Mouse (Mus musculus): ENCODE measurements around the gene Lhx4.

The Lhx4 gene

DNA sequence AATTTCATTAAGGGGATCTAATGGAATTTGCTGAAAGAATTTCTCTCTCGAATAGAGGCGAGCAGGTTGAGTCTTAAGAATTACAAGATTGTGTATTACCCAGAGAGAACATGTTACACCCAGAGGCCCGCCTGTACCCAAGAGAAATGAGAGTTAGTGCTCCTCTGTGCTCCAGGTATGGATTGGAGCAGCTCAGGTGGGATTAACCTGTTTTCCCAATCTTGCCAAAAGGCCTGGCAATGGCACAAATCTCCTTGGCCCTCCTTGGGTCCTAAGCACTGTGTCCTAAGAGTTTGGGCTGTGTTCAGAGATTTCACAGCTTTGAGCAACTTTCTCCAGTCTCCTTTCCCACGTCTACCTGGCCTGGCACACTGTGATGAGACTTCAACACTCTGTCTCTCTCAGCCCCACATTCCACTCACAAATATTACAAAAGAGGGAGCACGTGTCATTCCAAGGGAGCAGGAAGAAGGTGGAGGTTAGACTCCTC is 48.2 kb downstream of the Lhx4 start:
- DNase-seq (ENCODE audit: low spot score in 2 of 2): no peak

DNA sequence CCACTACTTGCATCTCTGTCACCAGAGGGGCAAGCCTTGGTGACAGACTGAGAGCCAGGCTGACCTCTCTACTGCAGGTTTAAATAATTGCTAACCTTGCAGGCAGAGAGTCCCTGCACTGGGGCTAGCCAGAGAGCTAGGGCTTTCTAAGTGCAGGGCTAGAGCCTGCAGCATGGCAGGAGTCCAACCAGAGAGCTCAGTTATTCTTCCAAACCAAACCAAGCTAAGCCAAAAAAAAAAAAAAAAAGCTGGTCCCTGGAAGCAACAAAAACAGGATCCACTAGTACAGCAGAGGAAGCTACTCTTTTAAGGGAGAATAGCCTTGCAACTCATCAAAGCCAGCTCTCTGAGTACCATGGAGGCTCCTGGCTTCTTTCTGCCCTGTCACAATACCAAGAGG is 50.6 kb downstream of the Lhx4 start:
- no peak for DNase-seq (ENCODE audit: low spot score in 2 of 2)

DNA sequence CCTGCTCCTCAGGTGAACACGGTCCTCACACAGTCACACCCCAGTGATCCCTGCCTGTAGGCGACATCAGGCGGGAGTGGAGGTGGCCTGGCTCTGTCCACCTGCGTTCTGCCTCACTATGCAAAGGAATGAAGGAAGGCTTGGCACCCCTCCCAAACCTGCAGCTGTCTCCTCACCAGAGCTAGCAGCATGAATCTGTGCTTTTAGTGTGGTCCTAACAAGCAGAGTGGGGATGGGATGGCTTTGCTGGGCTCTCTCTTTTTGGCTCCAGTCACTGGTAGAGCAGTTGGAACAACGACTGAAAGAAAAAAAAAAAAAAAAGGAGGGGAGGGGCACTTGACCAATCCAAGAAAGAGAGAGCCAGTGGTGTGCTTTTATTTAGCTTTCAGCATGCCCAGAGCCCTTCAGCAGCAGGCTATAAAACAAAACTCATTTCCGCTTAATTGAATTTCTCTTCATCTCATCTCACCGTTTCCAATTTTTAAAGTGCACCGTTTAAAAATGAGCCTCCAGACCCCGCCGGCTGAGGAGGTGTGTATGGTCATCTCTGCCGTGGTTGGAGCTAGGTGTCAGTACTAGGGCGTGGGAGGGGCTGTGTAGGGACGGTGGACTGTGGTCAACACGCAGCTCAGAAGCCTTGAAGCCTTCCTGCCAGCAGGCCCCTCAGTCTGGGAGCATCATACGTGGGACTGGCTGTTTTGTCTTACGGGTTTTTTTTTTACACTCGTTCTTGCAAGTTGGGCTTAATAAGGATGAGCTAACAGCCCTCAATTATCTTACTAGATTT is 52.9 kb downstream of the Lhx4 start:
- no peak for DNase-seq (ENCODE audit: low spot score in 2 of 2)

DNA sequence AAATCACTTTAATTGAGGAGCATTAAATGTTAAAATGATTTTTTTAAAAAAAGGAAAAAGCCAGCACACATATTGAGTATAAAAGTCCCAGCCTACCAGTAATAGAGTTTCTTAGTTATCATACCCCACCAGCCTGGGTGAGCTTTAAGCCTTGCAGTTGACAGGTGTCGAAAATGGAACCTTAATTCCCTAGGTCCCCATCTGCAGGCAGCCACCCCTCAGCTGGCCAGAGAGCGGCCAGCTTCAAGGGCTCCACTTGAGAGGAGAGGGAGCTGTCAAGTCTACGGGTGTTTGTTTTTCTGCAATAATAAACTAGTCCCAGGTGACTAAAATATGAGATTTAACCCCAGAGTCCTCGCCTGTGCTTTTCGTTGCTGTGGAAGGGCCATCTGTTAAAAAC is 58.0 kb downstream of the Lhx4 start:
- no peak for DNase-seq (ENCODE audit: low spot score in 2 of 2)

DNA sequence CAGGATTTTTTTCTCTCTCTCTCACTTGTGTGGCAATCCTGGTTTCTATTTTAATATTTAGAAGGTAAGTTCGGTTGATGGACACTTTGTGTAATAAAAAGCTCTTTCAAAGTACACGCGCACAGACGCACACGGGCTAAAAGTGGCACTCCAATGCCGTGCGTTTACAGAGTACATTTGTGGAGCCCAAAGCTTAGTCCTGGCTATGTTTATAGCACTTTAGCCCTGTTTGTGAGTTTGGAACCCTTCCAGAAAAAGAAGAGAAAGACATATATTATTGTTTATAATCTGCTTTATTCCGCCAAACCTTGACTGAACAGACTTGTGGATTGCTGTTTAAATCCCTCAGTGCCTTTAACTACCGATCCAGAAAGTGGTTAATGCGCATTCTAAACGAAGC is 58.5 kb downstream of the Lhx4 start:
- DNase-seq (ENCODE audit: low spot score in 2 of 2): no peak

DNA sequence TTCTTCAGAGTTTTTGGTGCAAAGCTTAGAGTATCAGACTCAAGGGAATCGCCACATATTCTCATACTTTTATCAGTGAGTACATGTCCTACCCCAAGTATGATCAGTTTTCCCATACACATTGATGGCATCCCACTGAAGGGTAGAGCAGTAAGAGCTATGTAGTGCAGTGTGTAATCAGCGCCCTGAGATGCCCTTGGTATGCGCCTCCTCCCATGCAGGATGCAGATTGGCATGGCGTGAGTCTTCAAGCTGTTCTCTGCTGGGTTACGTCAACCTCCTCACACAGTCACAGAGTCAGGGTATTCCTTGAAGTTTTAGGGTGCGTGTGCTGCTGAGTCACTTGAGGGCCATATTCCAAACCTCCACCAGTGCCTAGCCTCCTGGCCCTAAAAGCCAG is 59.3 kb downstream of the Lhx4 start:
- DNase-seq (ENCODE audit: low spot score in 2 of 2): no peak

DNA sequence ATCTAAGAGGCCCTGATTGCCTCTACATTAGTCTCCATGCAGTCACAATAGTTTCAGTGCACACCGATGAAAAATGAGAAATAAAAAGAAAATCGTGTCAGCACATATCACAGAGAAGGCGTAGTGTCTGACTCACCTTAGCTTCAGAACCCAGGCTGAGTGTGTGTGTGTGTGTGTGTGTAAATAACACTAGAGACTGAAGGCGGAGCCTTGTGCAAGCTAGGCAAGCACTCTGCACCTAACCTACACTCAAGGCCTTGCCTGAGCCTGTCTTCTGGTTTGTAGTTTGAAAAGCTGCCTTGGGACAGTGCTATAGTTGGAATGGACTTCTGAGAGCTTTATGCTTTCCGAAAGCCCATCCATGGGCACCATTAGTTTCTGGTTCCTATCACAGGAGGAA is 61.9 kb downstream of the Lhx4 start:
- no peak for DNase-seq (ENCODE audit: low spot score in 2 of 2)

DNA sequence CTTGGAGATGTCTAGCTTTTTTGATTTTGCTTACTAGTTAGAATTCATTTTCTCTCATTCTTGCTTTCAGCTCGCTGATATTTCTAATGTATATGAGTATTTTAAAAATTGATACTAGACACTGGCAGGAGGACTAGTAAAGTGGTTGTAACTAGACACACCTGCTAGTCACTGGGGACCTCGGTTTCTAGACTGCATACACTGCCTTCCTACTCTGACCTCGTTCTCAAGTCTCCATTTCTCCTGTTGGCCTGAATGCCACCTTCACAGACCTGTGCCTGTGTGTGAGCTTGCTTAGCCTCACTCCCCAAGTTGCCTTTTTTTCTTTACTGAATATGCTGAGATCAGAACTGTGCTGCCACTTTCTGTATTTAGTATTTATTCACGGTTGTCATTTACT is 62.3 kb downstream of the Lhx4 start:
- no peak for DNase-seq (ENCODE audit: low spot score in 2 of 2)

DNA sequence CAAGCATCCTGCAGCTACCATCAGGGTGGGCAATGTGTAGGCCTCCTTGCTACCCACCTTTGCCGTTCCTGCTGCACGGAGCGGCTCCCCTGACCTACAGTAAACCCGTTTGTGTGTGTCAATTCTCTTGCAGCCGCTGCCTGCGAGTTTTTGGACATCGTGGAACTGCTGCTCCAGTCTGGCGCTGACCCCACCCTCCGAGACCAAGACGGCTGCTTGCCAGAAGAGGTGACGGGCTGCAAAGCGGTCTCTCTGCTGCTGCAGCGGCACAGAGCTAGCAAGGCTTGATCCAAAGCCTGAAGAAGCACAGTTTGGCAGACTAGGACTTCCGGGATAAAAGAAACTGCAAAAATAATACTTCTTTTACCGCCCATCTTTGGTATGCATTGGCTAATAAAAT is 64.7 kb downstream of the Lhx4 start:
- peak in 1 of 2 experiments; percentile 6 for DNase-seq (ENCODE audit: low spot score in 2 of 2)

DNA sequence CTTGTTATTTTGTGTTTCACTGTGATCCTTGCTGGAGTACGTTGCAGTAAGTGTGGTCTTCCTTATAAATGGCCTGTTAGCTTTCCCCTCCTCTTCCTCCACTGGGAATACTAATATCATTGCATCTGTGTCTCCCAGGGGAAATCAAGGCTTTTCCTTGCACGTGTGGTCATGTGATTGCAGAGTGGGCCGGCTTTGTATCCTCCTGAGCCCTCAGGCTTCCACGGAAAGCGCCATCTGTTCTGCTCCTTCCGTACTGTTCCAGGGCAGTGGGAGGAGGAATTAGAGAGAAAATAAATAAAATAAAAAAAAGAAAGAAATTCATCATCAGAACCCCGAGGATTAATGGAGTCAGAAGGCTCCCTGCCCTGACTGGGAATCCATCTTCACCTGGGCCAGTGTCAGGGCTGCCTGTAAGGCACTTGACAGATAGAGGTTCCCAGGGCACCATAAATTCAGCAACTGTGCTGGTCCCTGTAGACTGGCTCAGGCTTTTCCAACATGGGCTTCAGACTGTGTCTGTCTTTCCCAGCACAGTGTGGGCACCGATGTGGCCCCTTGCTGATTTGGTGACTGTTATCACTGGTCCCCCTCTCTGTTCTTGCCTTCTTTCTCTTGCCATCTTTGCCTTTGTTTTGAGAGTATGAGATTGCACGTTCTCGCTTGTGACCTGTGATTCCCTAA is 70.2 kb downstream of the Lhx4 start:
- no peak for DNase-seq (ENCODE audit: low spot score in 2 of 2)

DNA sequence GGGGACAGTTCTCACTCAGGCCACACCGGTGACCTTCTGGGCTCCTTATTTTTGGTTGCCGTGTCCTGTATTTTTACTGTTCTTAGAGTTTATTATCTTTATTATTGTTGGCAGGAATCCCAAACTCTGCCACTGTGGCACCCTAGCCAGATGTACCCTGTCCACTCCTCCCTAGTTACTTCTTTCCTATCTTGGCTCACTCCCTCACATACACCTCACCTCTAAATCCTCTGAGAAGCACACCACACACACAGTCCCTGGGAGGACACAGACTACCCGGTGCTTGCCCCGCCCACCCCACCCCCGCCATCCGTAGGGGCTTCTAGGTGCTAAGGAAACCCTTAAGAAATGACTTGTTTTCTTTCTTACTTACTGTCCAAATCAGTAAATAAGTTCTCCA is 75.9 kb downstream of the Lhx4 start:
- DNase-seq (ENCODE audit: low spot score in 2 of 2): no peak

DNA sequence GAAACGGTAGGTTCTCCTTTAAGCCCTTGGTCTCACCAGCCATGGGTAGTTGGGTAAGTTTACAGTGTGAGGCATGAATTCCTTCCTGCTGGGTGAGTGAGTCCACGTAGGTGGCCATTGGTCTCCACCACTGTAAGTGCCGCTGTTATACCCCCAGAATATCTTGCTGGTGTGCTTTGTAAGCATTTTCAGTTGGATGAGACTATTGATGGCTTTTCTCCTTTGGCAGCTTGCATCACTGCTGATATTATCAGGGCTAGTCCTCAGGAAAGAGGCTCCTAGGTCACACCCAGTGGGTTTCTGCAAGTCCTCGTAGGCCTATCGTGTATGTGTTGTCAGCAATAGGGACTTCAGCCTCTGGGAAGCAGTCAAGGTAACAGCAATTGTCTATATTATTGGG is 87.5 kb downstream of the Lhx4 start:
- DNase-seq (ENCODE audit: low spot score in 2 of 2): no peak

DNA sequence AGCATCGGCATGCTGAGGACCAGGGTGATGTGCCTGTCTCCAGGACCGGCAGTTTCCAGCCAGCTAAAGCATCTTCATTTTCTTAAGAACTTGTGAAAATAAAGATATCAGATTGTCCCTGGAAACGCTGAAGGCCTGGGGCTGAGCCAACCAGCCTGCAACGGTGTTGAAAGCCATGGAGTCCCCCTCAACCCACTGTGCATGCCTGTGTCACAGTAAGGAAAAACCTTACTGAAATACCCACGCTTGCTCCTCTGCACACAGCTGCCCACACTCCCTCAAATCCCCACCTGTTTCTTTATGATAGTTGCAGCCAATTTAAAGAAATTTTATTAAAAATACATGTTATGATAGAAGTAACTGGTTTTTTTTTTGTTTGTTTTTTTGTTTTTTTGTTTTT is 95.2 kb downstream of the Lhx4 start:
- DNase-seq (ENCODE audit: low spot score in 2 of 2): no peak

DNA sequence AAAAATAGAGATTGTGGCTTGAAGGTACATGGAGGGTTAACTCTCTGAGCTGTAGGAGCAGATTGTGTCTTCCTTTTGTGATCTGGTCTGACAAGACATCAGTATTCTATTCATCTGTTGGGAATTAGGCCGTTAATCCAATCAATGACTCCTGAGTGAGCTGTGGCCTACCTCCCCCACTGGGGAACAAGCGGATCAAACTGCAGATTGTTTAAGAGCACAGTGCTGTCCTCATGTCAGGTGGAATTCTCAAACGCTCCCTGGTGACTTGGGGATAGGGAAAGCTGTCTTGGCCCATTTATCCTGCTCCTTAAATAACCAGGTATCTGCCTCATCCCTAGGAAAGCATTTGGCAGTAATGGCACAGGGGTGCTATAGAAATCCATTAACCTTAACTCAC is 96.5 kb downstream of the Lhx4 start:
- DNase-seq (ENCODE audit: low spot score in 2 of 2): no peak

DNA sequence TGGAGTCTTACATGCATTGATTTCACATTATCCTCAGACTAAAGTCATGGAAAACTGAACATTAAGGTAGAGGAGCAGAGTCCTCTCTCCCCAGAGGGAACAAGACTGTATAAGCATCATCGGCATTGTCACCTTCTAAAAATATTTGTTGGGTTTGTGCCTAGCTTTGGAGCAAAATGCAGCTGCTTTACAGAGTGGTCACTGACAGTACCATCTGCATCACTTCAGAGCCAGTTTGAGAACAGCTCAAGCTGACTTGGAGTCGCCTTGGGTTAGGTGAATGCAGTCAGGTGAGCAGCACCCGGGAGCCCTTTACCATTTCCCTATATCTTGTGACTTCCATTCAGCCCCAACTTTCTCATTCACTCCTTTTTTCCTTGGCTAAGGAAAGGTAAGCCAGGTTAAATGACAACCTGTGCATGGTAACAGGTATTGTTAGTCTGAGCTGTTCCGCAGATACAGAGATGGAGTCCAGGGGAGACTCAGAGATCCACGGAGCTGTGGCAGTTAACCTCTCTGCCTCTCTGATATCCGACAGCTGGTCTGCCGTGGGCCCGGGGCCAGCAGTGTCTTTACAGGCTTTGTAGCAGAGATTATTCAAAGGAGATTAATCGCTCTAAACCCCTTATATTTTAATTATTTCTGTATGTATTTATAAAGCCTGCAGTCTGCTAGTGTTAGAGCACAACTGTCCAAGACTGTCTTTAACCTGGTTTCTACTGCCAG is 101.2 kb downstream of the Lhx4 start:
- no peak for DNase-seq (ENCODE audit: low spot score in 2 of 2)

Data from urinary bladder, adult 18-20 months (tissue).